Mouse (Mus musculus) kidney, adult 10 weeks (tissue): ENCODE results near the gene Tmsb15b1. TPM values are rescaled to one million over a fixed set of nuclear protein-coding genes. Genes with fewer than 3 reads are reported as not detected.

Source experiments
- polyA plus RNA-seq: library from polyadenylated mRNA; stranded (reverse); fragments of 350-450 nt; fragmentation: Illumina TruSeq; extraction: RNeasy Lipid Tissue Mini Kit (QIAGEN cat#74804); gene quantifications from one replicate; pipeline ENCODE4 v1.2.3, GENCODE M21; 2014; ENCODE audit warnings: low read depth, low replicate concordance

The Tmsb15b1 gene
- polyA plus RNA-seq, result 27.9 TPM

DNA sequence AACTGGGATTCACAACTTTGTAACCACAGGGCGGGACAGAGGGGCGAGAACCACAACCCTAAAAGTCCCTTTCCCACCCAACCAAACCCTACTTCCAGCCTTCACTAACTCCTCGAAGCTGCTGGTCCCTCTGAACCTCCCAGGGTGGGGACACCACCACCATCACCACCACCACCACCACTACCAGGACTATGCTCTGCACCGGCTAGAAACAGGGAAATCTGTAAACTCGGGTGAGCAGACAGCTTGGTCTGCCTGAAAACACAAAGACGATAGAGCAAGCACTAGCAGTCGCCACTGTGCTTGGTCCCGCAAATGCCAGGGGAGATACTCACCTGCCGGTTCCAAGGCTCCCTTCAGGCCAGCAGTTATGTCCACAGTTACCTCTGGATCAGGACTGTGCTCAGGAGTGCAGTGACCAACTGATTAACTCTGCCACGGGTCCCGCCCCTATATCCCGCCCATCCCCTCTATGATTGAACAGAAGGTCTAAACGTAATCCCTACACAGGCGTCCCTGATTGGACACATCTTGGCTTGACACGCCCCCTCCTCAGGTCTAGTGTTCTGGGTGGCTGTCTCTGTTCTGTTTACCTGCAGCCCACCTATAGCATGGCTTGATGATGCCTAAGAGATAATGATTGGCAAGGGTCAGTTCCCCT is at the start of gene Tmsb15b1, which contains the start of gene Tmsb15l:
Gene Tmsb15b1, minus strand, starts transcription at position 451 of the 661 bp plus-strand sequence.
Gene Tmsb15l, minus strand, starts transcription at position 446 of the 661 bp plus-strand sequence.

GRCm38 (mm10) chrX:136992978-136993547 is 16.4 kb upstream of the Tmsb15b1 start, which contains the start of gene Zcchc18:
Gene Zcchc18, plus strand, starts transcription at chrX:136993155.

DNA sequence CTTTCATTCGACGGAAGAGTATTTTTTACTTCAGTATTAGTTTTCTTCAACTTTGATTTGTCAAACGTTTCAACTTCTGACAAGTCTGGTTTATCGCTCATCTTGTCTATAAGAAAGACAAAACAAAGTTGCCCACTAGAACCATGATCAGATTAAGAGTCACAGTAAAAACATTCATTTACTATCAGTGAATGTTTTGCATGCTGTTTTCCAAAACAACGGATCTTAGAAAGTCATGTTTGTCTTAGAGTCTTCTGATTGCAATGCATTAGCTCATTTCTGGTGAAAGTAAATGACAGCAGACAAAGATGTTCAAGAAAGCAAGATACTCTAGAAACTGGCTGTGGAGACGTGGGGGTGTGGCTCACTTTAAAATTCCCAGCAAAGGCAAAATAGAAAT is 1.3 kb downstream of the Tmsb15b1 start, which contains the start of gene Tmsb15b2:
Gene Tmsb15b2, minus strand, starts transcription at position 101 of the 400 bp plus-strand sequence.

GRCm38 (mm10) chrX:136927031-136927430 is 49.6 kb downstream of the Tmsb15b1 start, which contains the start of gene H2bfm:
Gene H2bfm, plus strand, starts transcription at chrX:136927325.

Other genes starting within 250 kb of the Tmsb15b1 start
- 243 TPM for gene Morf4l2, start 233.2 kb downstream of the Tmsb15b1 start, polyA plus RNA-seq
- not detected for gene Glra4, start 196.7 kb downstream of the Tmsb15b1 start, polyA plus RNA-seq
- 3.2 TPM for gene Plp1, start 154.2 kb downstream of the Tmsb15b1 start, polyA plus RNA-seq
- not detected for gene Rab9b, start 108.1 kb downstream of the Tmsb15b1 start, polyA plus RNA-seq
- not detected for gene H2bfm, start 49.5 kb downstream of the Tmsb15b1 start, polyA plus RNA-seq
- gene Tmsb15b2, start 1.4 kb downstream of the Tmsb15b1 start, polyA plus RNA-seq, result 108 TPM
- 20.0 TPM for gene Tmsb15l, start within 50 bp of the Tmsb15b1 start, polyA plus RNA-seq
- gene Zcchc18, start 16.3 kb upstream of the Tmsb15b1 start, polyA plus RNA-seq, result 0.93 TPM
- gene Slc25a53, start 61.4 kb upstream of the Tmsb15b1 start, polyA plus RNA-seq, result 4.4 TPM
- gene Fam199x, start 72.7 kb upstream of the Tmsb15b1 start, polyA plus RNA-seq, result 17.3 TPM
- gene Esx1, start 145.2 kb upstream of the Tmsb15b1 start, polyA plus RNA-seq, result not detected